Mouse (Mus musculus): Measurements from ENCODE around the gene Snx30.

GRCm38 (mm10) chr4:59925082-59925481 lies 119.4 kb downstream of the Snx30 start:
- TF ChIP-seq CHD2 (IDR thresholded peaks at IDR 0.05; ENCODE audit: low read depth, low read length) (no peak), HCFC1 (IDR thresholded peaks at IDR 0.05; ENCODE audit: borderline replicate concordance, insufficient read depth, low read length) (no peak), ZC3H11A (IDR thresholded peaks at IDR 0.05; ENCODE audit: borderline replicate concordance, low read depth, low read length) (no peak)
